Mouse (Mus musculus) kidney, adult 18-20 months (tissue): ENCODE measurements around the gene Jmjd7.

Experiments
- DNase-seq: peaks from one replicate; pipeline ENCODE4 v3.0.0; 2021

Jmjd7 gene

GRCm38 (mm10) chr2:120026984-120027949, at the start of gene Jmjd7, which contains the start of gene Gm28042:
Gene Jmjd7 (plus strand): TSS chr2:120027483.
Gene Gm28042 (plus strand): TSS chr2:120027493.
- DNase-seq = peak; percentile 94

DNA sequence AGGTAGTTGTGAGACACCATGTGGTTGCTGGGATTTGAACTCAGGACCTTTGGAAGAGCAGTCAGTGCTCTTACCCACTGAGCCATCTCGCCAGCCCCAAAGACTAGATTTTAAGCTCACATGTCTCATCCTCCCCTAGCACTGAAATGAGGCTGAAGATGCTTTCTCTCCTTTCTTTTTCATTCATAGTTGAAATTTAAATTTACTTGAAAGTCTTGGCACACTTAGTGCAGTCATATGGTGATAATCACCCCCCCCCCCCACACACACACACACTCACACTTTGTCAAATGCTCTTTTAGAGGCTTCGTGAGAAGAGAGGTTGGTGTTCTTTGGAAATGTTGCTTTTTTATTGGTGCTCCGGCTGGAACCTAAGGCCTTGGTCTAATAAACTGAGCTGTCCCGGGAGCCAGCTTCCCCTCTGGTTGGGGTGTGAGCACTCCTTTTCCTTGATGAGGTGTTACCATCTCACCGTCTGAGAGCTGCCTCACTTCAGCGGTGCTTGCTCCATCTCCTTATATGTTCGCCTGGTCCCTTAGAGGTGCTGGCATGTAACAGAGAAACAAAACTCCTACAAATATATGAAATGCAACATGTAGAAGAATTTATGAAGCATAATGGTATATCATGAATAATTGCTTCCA, 46.8 kb upstream of the Jmjd7 start:
- no peak for DNase-seq

- DNase-seq = no peak
Measured at GRCm38 (mm10) chr2:119981631-119982030, 45.7 kb upstream of the Jmjd7 start.

DNA sequence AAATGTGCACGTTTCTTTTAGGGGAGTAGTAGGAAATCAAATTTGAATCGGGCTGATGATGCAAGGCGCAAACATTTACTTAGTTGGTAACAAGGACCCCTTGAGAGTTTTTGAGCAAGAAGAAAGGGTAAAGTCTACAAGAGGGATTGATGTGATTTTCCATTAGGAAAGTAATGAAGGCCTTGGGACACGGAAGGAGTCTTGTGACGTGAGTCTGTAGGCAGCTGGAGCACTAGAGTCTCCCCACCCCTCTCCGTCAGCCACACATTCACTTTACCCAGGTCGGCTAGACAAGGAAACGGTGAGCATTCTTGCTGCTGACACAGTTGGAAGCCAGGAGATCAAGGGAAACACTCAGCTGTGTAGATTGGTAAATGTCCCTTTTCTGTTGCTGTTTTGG, 41.4 kb upstream of the Jmjd7 start:
- DNase-seq = no peak

DNA sequence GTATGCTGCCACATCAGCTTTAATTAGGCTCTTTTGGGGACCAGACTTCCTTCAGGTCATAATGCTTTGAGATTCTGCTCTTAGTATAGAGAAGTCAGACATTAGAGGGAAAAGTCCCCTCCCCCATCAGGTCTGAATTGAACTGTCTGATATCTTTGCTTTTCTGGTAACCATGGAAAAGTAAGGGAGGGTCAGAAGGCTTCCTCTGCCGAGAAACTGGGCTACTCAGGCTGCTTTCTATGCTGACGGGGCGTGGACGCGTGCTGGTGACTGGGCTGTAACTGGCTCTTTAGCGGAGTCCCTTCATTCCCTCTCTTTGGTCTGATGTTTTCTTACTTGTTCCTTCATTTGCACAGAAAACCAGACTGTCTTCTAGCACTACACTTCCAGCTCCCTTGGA, 40.9 kb upstream of the Jmjd7 start:
- no peak for DNase-seq

DNA sequence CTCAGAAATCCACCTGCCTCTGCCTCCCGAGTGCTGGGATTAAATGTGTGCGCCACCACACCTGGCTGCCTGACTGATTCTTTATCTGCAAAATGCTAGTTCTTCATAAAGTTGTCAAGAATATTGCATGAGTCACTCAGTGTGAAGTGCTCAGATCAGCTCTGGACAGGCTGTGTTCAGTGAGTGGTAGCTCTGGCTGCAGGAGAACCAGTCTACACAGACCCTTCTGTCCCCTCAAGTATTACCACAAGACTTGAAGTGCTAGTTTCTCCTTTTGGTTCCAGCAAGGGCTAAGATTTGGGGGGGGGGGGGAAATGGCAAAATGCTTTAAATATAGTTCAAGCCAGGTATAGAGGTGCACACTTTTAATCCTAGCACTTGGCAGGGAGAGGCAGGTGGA, 39.8 kb upstream of the Jmjd7 start:
- no peak for DNase-seq

GRCm38 (mm10) chr2:119988952-119989351, 38.3 kb upstream of the Jmjd7 start:
- peak; percentile 38 for DNase-seq

DNA sequence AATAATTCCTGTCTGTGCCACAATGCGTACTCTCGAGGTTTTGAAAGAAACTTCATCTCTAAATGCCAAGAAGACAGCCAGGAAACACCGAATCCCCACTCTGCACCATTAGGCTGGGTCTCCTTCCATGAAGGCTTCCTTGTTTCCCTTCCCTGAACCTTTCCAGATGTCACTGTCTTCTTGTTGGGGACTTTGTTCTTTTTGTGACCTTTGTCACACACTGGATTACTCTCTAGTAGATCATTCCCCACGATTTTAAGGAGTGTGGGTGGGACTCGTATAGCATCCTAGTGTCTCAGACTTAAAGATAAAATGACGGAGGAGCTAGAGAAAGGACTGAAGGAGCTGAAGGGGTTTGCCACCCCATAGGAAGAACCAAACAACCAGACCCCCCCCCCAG, 36.4 kb upstream of the Jmjd7 start:
- no peak for DNase-seq

- no peak for DNase-seq
Measured at GRCm38 (mm10) chr2:119992349-119992748, 34.9 kb upstream of the Jmjd7 start.

- DNase-seq = no peak
Measured at GRCm38 (mm10) chr2:119993515-119993914, 33.8 kb upstream of the Jmjd7 start.

- no peak for DNase-seq
Measured at GRCm38 (mm10) chr2:119994839-119995238, 32.4 kb upstream of the Jmjd7 start.

DNA sequence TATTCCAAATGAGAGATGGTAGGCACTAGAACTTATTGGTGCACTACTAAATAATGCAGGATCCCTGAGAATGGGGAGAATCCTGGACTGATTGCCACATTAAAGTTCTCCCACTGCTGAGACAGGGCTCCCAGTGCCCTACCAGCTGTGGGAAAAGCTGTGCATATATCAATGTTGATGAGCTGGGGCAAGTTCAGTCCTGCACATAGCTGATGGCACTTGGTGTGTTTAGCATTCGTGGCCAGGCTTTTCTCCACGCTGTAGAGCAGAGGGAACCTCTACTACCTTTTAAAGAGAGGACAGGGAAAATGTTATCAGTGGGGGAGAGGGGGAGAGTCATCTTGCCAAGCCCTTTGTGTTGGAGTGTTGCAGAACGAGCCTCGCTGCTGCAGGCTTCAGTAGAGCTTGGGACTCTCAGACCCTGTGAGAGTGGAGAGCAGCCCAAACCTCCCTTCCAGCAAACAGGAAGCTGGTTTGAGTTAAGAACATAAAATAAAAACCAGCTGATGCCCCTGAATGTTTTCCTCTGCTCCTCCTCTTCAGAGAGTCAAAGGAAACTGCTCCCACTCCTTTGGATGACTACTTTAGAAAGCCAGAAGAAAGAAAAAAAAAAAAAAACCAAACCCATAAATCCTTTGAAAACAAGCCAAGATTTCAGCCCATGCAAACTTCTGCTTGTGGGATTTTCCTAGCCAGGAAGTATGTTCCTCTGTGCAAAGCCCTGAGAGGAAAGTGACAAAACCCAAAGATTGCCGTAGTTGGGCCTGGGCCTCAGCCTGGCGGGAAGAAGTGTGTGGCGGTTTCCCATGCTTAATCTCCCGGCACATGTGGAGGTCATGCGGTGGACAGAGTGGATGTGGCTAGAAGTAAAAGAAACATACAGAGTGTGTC, 31.6 kb upstream of the Jmjd7 start:
- peak; percentile 18 for DNase-seq

GRCm38 (mm10) chr2:119997354-119997753, 29.9 kb upstream of the Jmjd7 start:
- no peak for DNase-seq

- DNase-seq = no peak
Measured at GRCm38 (mm10) chr2:119999731-120000130, 27.6 kb upstream of the Jmjd7 start.

DNA sequence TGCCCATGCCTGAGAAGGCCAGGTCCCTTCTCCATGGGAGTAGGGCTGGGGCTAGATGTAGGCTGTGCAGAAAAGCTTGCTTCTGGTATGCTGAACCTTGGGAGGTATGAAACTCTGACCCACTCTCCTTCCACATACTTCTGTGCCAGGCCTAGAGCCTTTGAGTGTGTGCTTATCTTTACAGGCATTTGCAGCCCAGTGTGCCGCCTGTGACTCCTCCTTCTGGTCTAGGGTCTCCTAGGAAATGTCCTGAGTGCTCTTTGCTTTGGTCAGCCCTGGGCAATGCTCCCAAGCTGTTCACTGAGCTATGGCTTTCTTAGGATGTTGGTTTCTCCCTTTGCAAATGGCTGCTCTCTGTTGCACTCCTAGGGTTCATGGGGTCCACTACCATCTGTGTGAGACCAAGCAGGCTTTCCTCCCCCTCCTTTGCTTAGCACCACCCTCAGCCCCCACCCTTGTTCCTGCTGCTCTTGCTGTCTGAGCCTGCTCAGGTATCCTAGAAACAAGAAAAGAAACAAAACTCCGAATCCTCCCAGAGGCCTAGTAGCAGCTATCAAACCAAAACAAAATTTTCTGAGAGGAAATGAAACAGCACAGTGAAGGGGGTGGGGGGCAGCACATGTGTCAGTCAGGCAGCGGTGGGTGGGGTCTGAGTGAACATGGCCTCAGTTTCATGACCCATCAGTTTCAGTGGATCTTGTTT, 26.2 kb upstream of the Jmjd7 start:
- no peak for DNase-seq

DNA sequence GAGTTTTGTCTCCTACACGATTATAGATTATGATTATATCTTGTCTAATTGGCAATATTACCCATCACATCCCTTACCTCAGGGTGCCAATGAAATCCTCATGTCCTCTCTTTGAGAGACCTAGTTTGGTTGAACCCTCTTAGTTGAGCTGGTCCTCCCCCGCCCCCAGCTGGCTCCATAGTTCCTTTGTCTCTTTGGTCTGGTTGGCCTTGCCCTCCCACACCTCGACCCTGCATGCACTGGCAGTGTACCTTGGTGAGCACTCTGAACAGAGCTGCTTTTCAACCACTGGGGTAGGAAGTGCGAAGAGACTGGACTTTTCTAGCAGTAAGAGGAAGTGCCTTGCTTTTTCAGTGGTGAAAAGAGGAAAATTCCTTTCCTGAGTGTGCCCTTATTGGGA, 25.3 kb upstream of the Jmjd7 start:
- DNase-seq = no peak

DNA sequence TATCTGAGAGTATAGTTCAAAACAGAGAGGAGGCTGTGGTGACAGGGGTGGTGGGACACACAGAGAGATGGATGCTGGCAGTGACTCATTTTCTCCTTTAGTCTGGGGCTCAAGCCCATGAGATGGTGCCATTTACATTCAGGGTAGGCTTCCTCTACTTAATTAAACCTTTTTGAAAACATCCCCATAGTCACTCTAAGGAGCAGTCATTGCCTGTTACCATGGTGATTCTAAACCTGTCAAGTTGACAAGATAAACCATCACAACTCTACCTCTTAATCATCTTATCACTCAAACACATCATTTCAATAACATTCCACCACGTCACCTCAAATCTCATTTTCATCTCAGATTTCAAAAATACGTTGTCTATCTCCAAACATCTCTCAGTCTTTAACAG, 23.3 kb upstream of the Jmjd7 start:
- DNase-seq = no peak

- DNase-seq = no peak
Measured at GRCm38 (mm10) chr2:120006696-120007095, 20.6 kb upstream of the Jmjd7 start.

GRCm38 (mm10) chr2:120007680-120008210, 19.5 kb upstream of the Jmjd7 start:
- no peak for DNase-seq

- DNase-seq = no peak
Measured at GRCm38 (mm10) chr2:120008672-120009071, 18.6 kb upstream of the Jmjd7 start.

DNA sequence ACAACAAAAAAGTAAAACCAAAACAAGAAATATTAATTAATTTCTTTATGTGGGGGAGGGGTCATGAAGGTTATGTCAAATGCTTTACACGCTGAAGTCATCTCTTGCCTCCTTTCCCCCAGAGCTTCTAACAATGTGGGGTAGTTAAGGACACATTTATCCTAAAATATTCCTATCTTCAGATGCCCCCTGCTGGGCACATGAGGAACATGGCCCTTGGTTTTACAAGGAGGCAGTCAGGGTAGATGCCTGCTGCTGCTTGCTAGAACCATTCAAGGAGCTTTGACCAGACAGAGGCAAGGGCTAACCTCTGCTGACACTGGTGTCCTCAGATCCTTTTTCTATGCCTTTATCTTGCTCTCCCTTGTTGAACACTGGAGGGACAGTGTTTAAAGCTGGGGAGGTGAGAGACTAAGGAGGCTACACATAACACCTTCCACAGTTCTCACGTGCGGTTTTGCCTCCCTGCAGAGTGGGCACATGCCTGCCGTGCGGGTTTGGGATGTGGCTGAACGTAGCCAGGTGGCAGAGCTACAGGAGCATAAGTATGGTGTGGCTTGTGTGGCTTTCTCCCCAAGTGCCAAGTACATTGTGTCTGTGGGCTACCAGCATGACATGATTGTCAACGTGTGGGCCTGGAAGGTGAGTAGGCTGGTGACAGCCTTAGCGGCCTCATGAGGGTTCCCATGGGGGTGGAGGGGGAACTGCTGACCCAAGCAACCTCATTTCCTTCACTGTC, 15.7 kb upstream of the Jmjd7 start:
- DNase-seq = peak; percentile 66
